In the genomic region with DNA sequence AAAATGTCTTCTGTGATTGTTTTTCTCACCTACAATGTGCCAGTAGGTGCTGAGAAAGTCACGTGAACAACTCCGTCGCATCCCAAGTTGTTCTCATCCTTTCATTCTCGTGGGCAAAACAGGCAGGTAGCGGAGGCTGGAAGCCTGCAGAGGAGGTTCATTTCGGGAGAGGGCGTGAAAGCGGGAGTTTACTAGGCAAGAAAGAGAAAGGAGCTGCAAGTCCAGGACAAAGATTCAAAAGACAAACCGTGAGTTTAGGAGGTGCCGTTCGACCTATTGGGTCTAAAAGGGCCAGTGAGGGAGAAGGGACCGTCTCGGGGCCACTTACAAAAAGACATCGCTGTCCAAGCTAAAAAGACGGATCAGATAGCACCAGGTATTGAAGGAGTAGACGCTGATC, we compare ENCODE assay signal across 8 mouse cellular contexts. TPM values are rescaled to one million over a fixed set of nuclear protein-coding genes. Genes with fewer than 3 reads are reported as not detected.
A peak's percentile ranks its signal among the peaks of the same experiment; 100 is the strongest.
DNase-seq lines count a peak whose midpoint lies in the region; ATAC-seq and TF ChIP-seq lines count a peak whose summit lies in the region.

No protein-coding gene starts in this region.

- H3K4me2 ChIP-seq in hindbrain, embryonic 14.5 days (replicated peaks): peak overlapping the region; percentile 94
- peak overlapping the region; percentile 89 for H3K4me2 ChIP-seq in liver, embryonic 15.5 days
- peak overlapping the region; percentile 87 for H3K4me2 ChIP-seq in stomach, embryonic 14.5 days (replicated peaks; ENCODE audit: low read depth, low read length)

- H3K9me3 ChIP-seq in hindbrain, embryonic 14.5 days (ENCODE audit: control insufficient read depth, low read length): no peaks in the 10 kb centered on the region
- H3K9me3 ChIP-seq in liver, embryonic 15.5 days (replicated peaks): no peaks in the 10 kb centered on the region
- no peaks in the 10 kb centered on the region for H3K9me3 ChIP-seq in stomach, embryonic 14.5 days (ENCODE audit: control insufficient read depth, low read depth, low read length)

- peaks cover 3% of the 10 kb centered on the region; the same call in 1 of the 2 replicates for H3K4me1 ChIP-seq in kidney, adult 2 months (ENCODE audit: control insufficient read depth, insufficient read depth, low read length)
- peaks cover 15% of the 10 kb centered on the region; the same call in 1 of the 2 replicates for H3K4me1 ChIP-seq in hindbrain, embryonic 14.5 days (replicated peaks; ENCODE audit: control insufficient read depth, insufficient read depth, low read length)
- H3K4me1 ChIP-seq in liver, embryonic 15.5 days (replicated peaks): peaks cover 54% of the 10 kb centered on the region
- H3K4me1 ChIP-seq in stomach, embryonic 14.5 days (ENCODE audit: control insufficient read depth, insufficient read depth, low read length): peaks cover 4% of the 10 kb centered on the region; the same call in 1 of the 2 replicates

- peak; percentile 19 for DNase-seq in kidney, adult 2 months
- no peak for DNase-seq in kidney, adult 8-10 months
- DNase-seq in Muller cell, postnatal 12 days (ENCODE audit: inconsistent ontology term): peak; percentile 56
- peak; percentile 52 for DNase-seq in embryo, embryonic 10.5 days (ENCODE audit: low spot score)
- peak; percentile 50 for DNase-seq in hindbrain, embryonic 14.5 days (ENCODE audit: low spot score)
- DNase-seq in gastrocnemius, adult 8-10 months (ENCODE audit: low spot score in 2 of 2): no peak

- no peak for TF ChIP-seq CTCF in kidney, adult 2 months (conservative IDR thresholded peaks at IDR 0.05; ENCODE audit: insufficient read depth, insufficient read length, low read depth, low read length)

- H3K27ac ChIP-seq in kidney, adult 2 months (ENCODE audit: insufficient read depth, low read depth, low read length): no peak overlapping the region
- H3K27ac ChIP-seq in hindbrain, embryonic 14.5 days: no peak overlapping the region
- H3K27ac ChIP-seq in liver, embryonic 15.5 days (replicated peaks): no peak overlapping the region
- no peak overlapping the region for H3K27ac ChIP-seq in stomach, embryonic 14.5 days (ENCODE audit: low read length)

- no peak for ATAC-seq in hindbrain, embryonic 14.5 days (ENCODE audit: low FRiP score)
- no peak for ATAC-seq in liver, embryonic 15.5 days (ENCODE audit: insufficient read depth)
- ATAC-seq in stomach, embryonic 14.5 days (ENCODE audit: insufficient number of reproducible peaks, insufficient read depth, low FRiP score, low read depth): no peak

- TF ChIP-seq POLR2A in kidney, adult 2 months (IDR thresholded peaks at IDR 0.05; ENCODE audit: low read depth, low read length): no peak

- no peaks in the 10 kb centered on the region for H3K36me3 ChIP-seq in kidney, adult 2 months (ENCODE audit: control insufficient read depth, insufficient read depth, low read length)
- no peaks in the 10 kb centered on the region for H3K36me3 ChIP-seq in hindbrain, embryonic 14.5 days (replicated peaks; ENCODE audit: control insufficient read depth, insufficient read depth)
- H3K36me3 ChIP-seq in liver, embryonic 15.5 days (replicated peaks): no peaks in the 10 kb centered on the region
- H3K36me3 ChIP-seq in stomach, embryonic 14.5 days (ENCODE audit: control insufficient read depth, insufficient read depth, low read length): no peaks in the 10 kb centered on the region

- H3K9ac ChIP-seq in hindbrain, embryonic 14.5 days: peak overlapping the region; percentile 63
- H3K9ac ChIP-seq in liver, embryonic 15.5 days: peak overlapping the region; percentile 59
- 0 out of 2 replicates have a peak overlapping the region, but pooled peaks have one; percentile 4 for H3K9ac ChIP-seq in stomach, embryonic 14.5 days (replicated peaks; ENCODE audit: low read depth, low read length)

- peak overlapping the region; percentile 39 for H3K4me3 ChIP-seq in kidney, adult 2 months (ENCODE audit: insufficient read depth, low read depth, low read length)
- H3K4me3 ChIP-seq in hindbrain, embryonic 14.5 days (replicated peaks; ENCODE audit: low read length): peak overlapping the region; percentile 64
- peak overlapping the region; percentile 60 for H3K4me3 ChIP-seq in liver, embryonic 15.5 days (replicated peaks)
- peak overlapping the region; percentile 55 for H3K4me3 ChIP-seq in stomach, embryonic 14.5 days (ENCODE audit: low read depth, low read length)

- WGBS in kidney, adult 2 months: under 1% methylated on average over 16 of the region's 16 CpGs
- under 1% methylated on average over 16 of the region's 16 CpGs for WGBS in hindbrain, embryonic 14.5 days
- WGBS in liver, embryonic 15.5 days (ENCODE audit: insufficient replicate concordance): under 1% methylated on average over 16 of the region's 16 CpGs
- WGBS in stomach, embryonic 14.5 days: under 1% methylated on average over 16 of the region's 16 CpGs

- H3K27me3 ChIP-seq in kidney, adult 2 months (replicated peaks; ENCODE audit: control insufficient read depth, insufficient read depth, low read length): no peaks in the 10 kb centered on the region
- peaks cover 30% of the 10 kb centered on the region for H3K27me3 ChIP-seq in hindbrain, embryonic 14.5 days (ENCODE audit: control insufficient read depth, insufficient read depth, low read length)
- H3K27me3 ChIP-seq in liver, embryonic 15.5 days: peaks cover 38% of the 10 kb centered on the region
- no peaks in the 10 kb centered on the region for H3K27me3 ChIP-seq in stomach, embryonic 14.5 days (ENCODE audit: control insufficient read depth, insufficient read depth, low read length)

RNA-seq across cellular contexts. Expression of gene Fcgr4, which starts 14.5 kb away (rescaled TPM):
- 3.3 and 3.7 TPM in 2 replicates for polyA plus RNA-seq in kidney, adult 2 months (2012; rRNA removed)
- 0.33 and 0.56 TPM in 2 replicates for polyA plus RNA-seq in hindbrain, embryonic 14.5 days (2014; fragmentation: Nextera tagmentation; extraction: Ambion mirVana)
- 3.9 and 4.2 TPM in 2 replicates for polyA plus RNA-seq in liver, embryonic 15.5 days (2015; fragmentation: Nextera tagmentation; extraction: Ambion mirVana)
- polyA plus RNA-seq in stomach, embryonic 14.5 days (2014; fragmentation: Nextera tagmentation; extraction: Ambion mirVana): 0.74 and 0.91 TPM in 2 replicates
- total RNA-seq in gastrocnemius, adult 8-10 months (2022): not detected

RNA-seq across cellular contexts. Expression of gene Fcgr3, which starts 31.5 kb away (rescaled TPM):
- polyA plus RNA-seq in kidney, adult 2 months (2012; rRNA removed): 4.8 and 6.4 TPM in 2 replicates
- 9.6 and 11.6 TPM in 2 replicates for polyA plus RNA-seq in hindbrain, embryonic 14.5 days (2014; fragmentation: Nextera tagmentation; extraction: Ambion mirVana)
- 27.2 and 28.0 TPM in 2 replicates for polyA plus RNA-seq in liver, embryonic 15.5 days (2015; fragmentation: Nextera tagmentation; extraction: Ambion mirVana)
- polyA plus RNA-seq in stomach, embryonic 14.5 days (2014; fragmentation: Nextera tagmentation; extraction: Ambion mirVana): 11.1 and 14.8 TPM in 2 replicates
- total RNA-seq in gastrocnemius, adult 8-10 months (2022): 1 to 10 TPM in 3 of 4 experiments, under 1 TPM in 1; 0.73 to 1.8 (median 1.4) TPM

RNA-seq across cellular contexts. Expression of gene Fcgr2b, which starts 56.8 kb away (rescaled TPM):
- polyA plus RNA-seq in kidney, adult 2 months (2012; rRNA removed): 61.7 and 64.6 TPM in 2 replicates
- polyA plus RNA-seq in hindbrain, embryonic 14.5 days (2014; fragmentation: Nextera tagmentation; extraction: Ambion mirVana): 1.2 and 1.8 TPM in 2 replicates
- 4.8 and 5.7 TPM in 2 replicates for polyA plus RNA-seq in liver, embryonic 15.5 days (2015; fragmentation: Nextera tagmentation; extraction: Ambion mirVana)
- polyA plus RNA-seq in stomach, embryonic 14.5 days (2014; fragmentation: Nextera tagmentation; extraction: Ambion mirVana): 1.4 and 1.7 TPM in 2 replicates
- 1 to 10 TPM in 3 of 4 experiments, under 1 TPM in 1; 0.94 to 2.2 (median 1.4) TPM for total RNA-seq in gastrocnemius, adult 8-10 months (2022)

Comparison
In these comparisons a context has a peak if more than half of its experiments do, and no peak if none do; other contexts are left out.
1. DNase-seq: peak in kidney, adult 2 months (single experiment), Muller cell, postnatal 12 days (single experiment), embryo, embryonic 10.5 days (single experiment) and hindbrain, embryonic 14.5 days (single experiment); none in kidney, adult 8-10 months (0 of 2) and gastrocnemius, adult 8-10 months (0 of 2).
2. H3K9ac ChIP-seq: peak in every context shown above with its lines; median percentile 63 in hindbrain, embryonic 14.5 days; 59 in liver, embryonic 15.5 days; 4 in stomach, embryonic 14.5 days.
3. Peak in every context shown above with its lines, with median percentiles within 50 percentile points of each other: H3K4me3 ChIP-seq and H3K4me2 ChIP-seq.